Mouse (Mus musculus) limb, embryonic 14.5 days (tissue): Measurements from ENCODE around the gene Actg1. TPM values are rescaled to one million over a fixed set of nuclear protein-coding genes. Genes with fewer than 3 reads are reported as not detected.

Experiments used
- ATAC-seq: fragments of 200-750 bp; cut with Nextera tagmentation; 2 replicates; pipeline ENCODE4 v1.8.0; 2017; ENCODE audit warnings: low read depth, moderate number of reproducible peaks, moderate TSS enrichment; ENCODE audit not compliant: low FRiP score
- DNase-seq: peaks from one replicate; pipeline ENCODE4 v3.0.0-alpha.2; 2015; ENCODE audit warnings: low spot score
- H3K27ac ChIP-seq: fragments of 300-500 bp; sonication (generic); replicated peaks from 2 replicates; pipeline ENCODE4 v1.5.1; 2014; ENCODE audit warnings: low read depth, mild to moderate bottlenecking, low read length, moderate library complexity, mixed read lengths
- H3K27me3 ChIP-seq: fragments of 300-500 bp; sonication (generic); 2 replicates; pipeline ENCODE4 v1.6.1; 2014; ENCODE audit warnings: low read length, mixed read lengths; ENCODE audit not compliant: control insufficient read depth, insufficient read depth
- H3K36me3 ChIP-seq: fragments of 300-500 bp; sonication (generic); 2 replicates; pipeline ENCODE4 v1.6.1; 2014; ENCODE audit warnings: mild to moderate bottlenecking, low read length, moderate library complexity, mixed read lengths; ENCODE audit not compliant: control insufficient read depth, insufficient read depth
- H3K4me1 ChIP-seq: fragments of 300-500 bp; sonication (generic); 2 replicates; pipeline ENCODE4 v1.6.1; 2014; ENCODE audit warnings: antibody characterized with exemption, low read length, mixed read lengths; ENCODE audit not compliant: control insufficient read depth, insufficient read depth
- H3K4me2 ChIP-seq: fragments of 300-500 bp; sonication (generic); replicated peaks from 2 replicates; pipeline ENCODE4 v1.6.1; 2014; ENCODE audit warnings: low read depth, mild to moderate bottlenecking, low read length, moderate library complexity; ENCODE audit not compliant: severe bottlenecking
- H3K4me3 ChIP-seq: fragments of 300-500 bp; sonication (generic); replicated peaks from 2 replicates; pipeline ENCODE4 v1.5.1; 2014; ENCODE audit warnings: low read length
- H3K9ac ChIP-seq: fragments of 300-500 bp; sonication (generic); 2 replicates; pipeline ENCODE4 v1.6.1; 2014; ENCODE audit warnings: mild to moderate bottlenecking, low read depth, low read length, moderate library complexity; ENCODE audit not compliant: severe bottlenecking
- H3K9me3 ChIP-seq: fragments of 300-500 bp; sonication (generic); 2 replicates; pipeline ENCODE4 v1.6.1; 2016; ENCODE audit warnings: low read length; ENCODE audit not compliant: control insufficient read depth
- POLR2A ChIP-seq: fragments of 200-500 bp; IDR thresholded peaks from 2 replicates; pipeline ENCODE4 v1.8.0; 2012; ENCODE audit warnings: inconsistent platforms, mild to moderate bottlenecking, moderate library complexity, borderline replicate concordance; ENCODE audit not compliant: insufficient read depth, insufficient read length; ENCODE audit errors: extremely low read depth
- WGBS: fragments of 180-500 bp; shearing (Covaris S2); extraction: QIAGEN DNeasy Blood & Tissue Kit; methylation state at CpG from one replicate; pipeline ENCODE4 v1.1.7; 2014; 5-methylcytosine and 5-hydroxymethylcytosine counted together
- polyA plus RNA-seq, 2 experiments: library from polyadenylated mRNA; depleted of rRNA in 1 of 2; stranded (reverse) in 1 of 2; unstranded in 1 of 2; fragments of >200 nt; fragmentation: Nextera tagmentation in 1 of 2; extraction: Ambion mirVana in 1 of 2; gene quantifications; 2 replicates each; pipeline versions ENCODE4 v1.2.1 to v1.2.3; 2012 to 2014

The Actg1 gene
- polyA plus RNA-seq, 2 experiments, result 1,359 to 2,223 TPM

GRCm38 (mm10) chr11:120306366-120307131, 41.8 kb downstream of the Actg1 start:
- Histone ChIP-seq H3K27ac (no peak overlapping the region), H3K36me3 (no peaks in the 10 kb centered on the region), H3K9me3 (no peaks in the 10 kb centered on the region), H3K27me3 (no peaks in the 10 kb centered on the region), H3K4me1 (peaks cover 55% of the 10 kb centered on the region), H3K4me2 (no peak overlapping the region), H3K4me3 (no peak overlapping the region), H3K9ac (no peak overlapping the region)
- DNase-seq (no peak), ATAC-seq (no peak)
- WGBS, result 32% methylated on average over 12 of the region's 12 CpGs
- TF ChIP-seq POLR2A, result no peak

GRCm38 (mm10) chr11:120305535-120306365, 42.6 kb downstream of the Actg1 start:
- peak overlapping the region; percentile 70 for H3K4me2 ChIP-seq
- no peaks in the 10 kb centered on the region for H3K36me3 ChIP-seq
- no peaks in the 10 kb centered on the region for H3K9me3 ChIP-seq
- peak overlapping the region; percentile 48 for H3K4me3 ChIP-seq
- no peak for TF ChIP-seq POLR2A
- DNase-seq (no peak), ATAC-seq (peak; percentile 2; the same call in 1 of the 2 replicates)
- 29% methylated on average over 15 of the region's 15 CpGs for WGBS
- H3K27ac ChIP-seq, result peak overlapping the region; percentile 71
- H3K27me3 ChIP-seq, result no peaks in the 10 kb centered on the region
- peaks cover 50% of the 10 kb centered on the region for H3K4me1 ChIP-seq
- peak overlapping the region; percentile 52 for H3K9ac ChIP-seq

- Histone ChIP-seq H3K27me3 (no peaks in the 10 kb centered on the region), H3K27ac (peak overlapping the region; percentile 71), H3K9me3 (no peaks in the 10 kb centered on the region), H3K4me2 (peak overlapping the region; percentile 70), H3K36me3 (no peaks in the 10 kb centered on the region), H3K4me1 (peaks cover 46% of the 10 kb centered on the region), H3K9ac (peak overlapping the region; percentile 52), H3K4me3 (peak overlapping the region; percentile 48)
- WGBS, result 2% methylated on average over 43 of the region's 53 CpGs
- peak; percentile 30; the same call in 1 of the 2 replicates for TF ChIP-seq POLR2A
- ATAC-seq (peak; percentile 94), DNase-seq (peak; percentile 99)
Observed at GRCm38 (mm10) chr11:120304886-120305534, 43.3 kb downstream of the Actg1 start.

- ATAC-seq, result no peak
- Histone ChIP-seq H3K27me3 (no peaks in the 10 kb centered on the region), H3K36me3 (no peaks in the 10 kb centered on the region), H3K4me1 (peaks cover 46% of the 10 kb centered on the region), H3K4me3 (peak overlapping the region; percentile 48), H3K9me3 (no peaks in the 10 kb centered on the region), H3K4me2 (peak overlapping the region; percentile 70), H3K9ac (no peak overlapping the region), H3K27ac (no peak overlapping the region)
- no peak for DNase-seq
- WGBS, result 24% methylated on average over 5 of the region's 5 CpGs
- no peak for TF ChIP-seq POLR2A
Observed at GRCm38 (mm10) chr11:120304350-120304694, 44.0 kb downstream of the Actg1 start.
